Comparison of ENCODE assay signal across 29 mouse cellular contexts in genomic region chr2:72467604-72468003, GRCm38 (mm10). TPM values are rescaled to one million over a fixed set of nuclear protein-coding genes. Genes with fewer than 3 reads are reported as not detected.
DNase-seq lines count a peak whose midpoint lies in the region; ATAC-seq and TF ChIP-seq lines count a peak whose summit lies in the region.
"Had no signal": no experiment of that assay in that cellular context is flagged by ENCODE, and none has a peak within 500 bp of the region (broad histone marks: within the 10 kb centered on the region; RNA-seq: fewer than 3 reads in every experiment).

No protein-coding gene starts in this region.

- 72% methylated on average over 1 of the region's 1 CpGs for WGBS in kidney, embryonic 14.5 days
- WGBS in lung, postnatal 0 days, result 49% methylated on average over 1 of the region's 1 CpGs
- WGBS in intestine, embryonic 16.5 days, result 64% methylated on average over 1 of the region's 1 CpGs

- H3K9me3 ChIP-seq in kidney, embryonic 14.5 days (ENCODE audit: control insufficient read depth, low read length), result no peaks in the 10 kb centered on the region
- H3K9me3 ChIP-seq in lung, postnatal 0 days (ENCODE audit: low read length), result no peaks in the 10 kb centered on the region
- no peaks in the 10 kb centered on the region for H3K9me3 ChIP-seq in intestine, embryonic 16.5 days (ENCODE audit: control insufficient read depth, low read length)
- H3K9me3 ChIP-seq: embryonic facial prominence, embryonic 12.5 days; forebrain, embryonic 10.5 days; forebrain, embryonic 15.5 days; hindbrain, embryonic 10.5 days; hindbrain, embryonic 15.5 days; liver, embryonic 15.5 days; midbrain, embryonic 12.5 days; neural tube, embryonic 12.5 days had no signal

- H3K4me1 ChIP-seq in kidney, embryonic 14.5 days (ENCODE audit: control insufficient read depth, insufficient read depth, low read length), result no peaks in the 10 kb centered on the region
- H3K4me1 ChIP-seq in lung, postnatal 0 days (ENCODE audit: insufficient read depth, low read depth, low read length), result no peaks in the 10 kb centered on the region; the same call in 1 of the 2 replicates
- H3K4me1 ChIP-seq in intestine, embryonic 16.5 days (ENCODE audit: control insufficient read depth, insufficient read depth, low read length), result peaks cover 3% of the 10 kb centered on the region
- H3K4me1 ChIP-seq: embryonic facial prominence, embryonic 12.5 days; forebrain, embryonic 15.5 days; hindbrain, embryonic 10.5 days; hindbrain, embryonic 15.5 days; midbrain, embryonic 12.5 days; neural tube, embryonic 12.5 days had no signal

- TF ChIP-seq CTCF in lung, postnatal 0 days (IDR thresholded peaks at IDR 0.05), result no peak

- H3K4me2 ChIP-seq in kidney, embryonic 14.5 days (replicated peaks; ENCODE audit: low read depth, low read length), result no peak overlapping the region
- no peak overlapping the region for H3K4me2 ChIP-seq in lung, postnatal 0 days (replicated peaks; ENCODE audit: low read depth, low read length)
- H3K4me2 ChIP-seq in intestine, embryonic 16.5 days (ENCODE audit: low read depth, low read length), result no peak overlapping the region
- H3K4me2 ChIP-seq: embryonic facial prominence, embryonic 12.5 days; forebrain, embryonic 15.5 days; heart, embryonic 11.5 days; hindbrain, embryonic 15.5 days; liver, embryonic 15.5 days; midbrain, embryonic 12.5 days; neural tube, embryonic 12.5 days had no signal

- H3K27me3 ChIP-seq in kidney, embryonic 14.5 days (ENCODE audit: control insufficient read depth, insufficient read depth, low read length), result no peaks in the 10 kb centered on the region
- H3K27me3 ChIP-seq in lung, postnatal 0 days (replicated peaks; ENCODE audit: insufficient read depth, low read length), result no peaks in the 10 kb centered on the region
- H3K27me3 ChIP-seq in intestine, embryonic 16.5 days (replicated peaks; ENCODE audit: control insufficient read depth, insufficient read depth, low read length), result no peaks in the 10 kb centered on the region
- H3K27me3 ChIP-seq: embryonic facial prominence, embryonic 12.5 days; forebrain, embryonic 15.5 days; hindbrain, embryonic 15.5 days; megakaryocyte, embryonic 14.5 days; neural tube, embryonic 12.5 days had no signal

- no peak overlapping the region for H3K27ac ChIP-seq in kidney, embryonic 14.5 days (ENCODE audit: low read depth, low read length)
- H3K27ac ChIP-seq in lung, postnatal 0 days (ENCODE audit: low read length), result no peak overlapping the region
- no peak overlapping the region for H3K27ac ChIP-seq in intestine, embryonic 16.5 days (ENCODE audit: low read length)
- H3K27ac ChIP-seq: embryonic facial prominence, embryonic 12.5 days; forebrain, embryonic 10.5 days; forebrain, embryonic 15.5 days; hindbrain, embryonic 10.5 days; hindbrain, embryonic 15.5 days; liver, embryonic 15.5 days; midbrain, embryonic 12.5 days; neural tube, embryonic 12.5 days had no signal

- DNase-seq in heart, postnatal 10 days, result peak; percentile 15
- DNase-seq in heart, postnatal 36 days, result no peak
- peak; percentile 44 for DNase-seq in kidney, postnatal 10 days
- DNase-seq in lung, postnatal 0 days (ENCODE audit: low spot score), result peak; percentile 47
- no peak for DNase-seq in lung, postnatal 14 days
- DNase-seq: adrenal gland, postnatal 10 days; cerebellum, adult 8-10 months; cerebellum, postnatal 36 days; gastrocnemius, postnatal 25 days; layer of hippocampus, postnatal 36 days; lung, postnatal 10 days; right cerebral cortex, adult 18-20 months; spleen, adult 18-20 months; thymus, adult 2 months had no signal

- no peak overlapping the region for H3K4me3 ChIP-seq in kidney, embryonic 14.5 days (ENCODE audit: low read length)
- no peak overlapping the region for H3K4me3 ChIP-seq in lung, postnatal 0 days (ENCODE audit: low read depth, low read length)
- H3K4me3 ChIP-seq in intestine, embryonic 16.5 days (ENCODE audit: low read length), result no peak overlapping the region
- H3K4me3 ChIP-seq: embryonic facial prominence, embryonic 12.5 days; forebrain, embryonic 10.5 days; forebrain, embryonic 15.5 days; hindbrain, embryonic 10.5 days; hindbrain, embryonic 15.5 days; liver, embryonic 15.5 days; megakaryocyte, embryonic 14.5 days; midbrain, embryonic 12.5 days; myocyte; neural tube, embryonic 12.5 days had no signal

- TF ChIP-seq EP300 in lung, postnatal 0 days (IDR thresholded peaks at IDR 0.05), result no peak

- H3K9ac ChIP-seq in kidney, embryonic 14.5 days (ENCODE audit: low read depth, low read length), result no peak overlapping the region
- H3K9ac ChIP-seq in lung, postnatal 0 days (replicated peaks; ENCODE audit: low read depth), result no peak overlapping the region
- no peak overlapping the region for H3K9ac ChIP-seq in intestine, embryonic 16.5 days (ENCODE audit: low read depth, low read length)
- H3K9ac ChIP-seq: embryonic facial prominence, embryonic 12.5 days; forebrain, embryonic 15.5 days; hindbrain, embryonic 15.5 days; liver, embryonic 15.5 days; midbrain, embryonic 12.5 days; neural tube, embryonic 12.5 days had no signal

- ATAC-seq in kidney, embryonic 14.5 days (ENCODE audit: low FRiP score, low TSS enrichment), result no peak
- ATAC-seq in lung, postnatal 0 days, result no peak
- peak; percentile 26; the same call in 1 of the 2 replicates for ATAC-seq in intestine, embryonic 16.5 days
- ATAC-seq: forebrain, embryonic 15.5 days; inflammation-experienced regulatory T-cells, adult 6 months; Patski had no signal

- H3K36me3 ChIP-seq in kidney, embryonic 14.5 days (ENCODE audit: control insufficient read depth, insufficient read depth, low read length), result no peaks in the 10 kb centered on the region
- H3K36me3 ChIP-seq in lung, postnatal 0 days (ENCODE audit: insufficient read depth, low read length), result no peaks in the 10 kb centered on the region
- no peaks in the 10 kb centered on the region for H3K36me3 ChIP-seq in intestine, embryonic 16.5 days (ENCODE audit: control insufficient read depth, insufficient read depth, low read length)
- H3K36me3 ChIP-seq: embryonic facial prominence, embryonic 12.5 days; forebrain, embryonic 10.5 days; forebrain, embryonic 15.5 days; hindbrain, embryonic 10.5 days; hindbrain, embryonic 15.5 days; liver, embryonic 15.5 days; midbrain, embryonic 12.5 days; neural tube, embryonic 12.5 days had no signal

- intact Hi-C loops in heart, postnatal 10 days (cut with DNase I), result no loop called here
- intact Hi-C loops in heart, postnatal 36 days (cut with DNase I), result no loop called here

RNA-seq across cellular contexts. Expression of gene Cdca7, which starts 8.4 kb away (rescaled TPM):
- total RNA-seq in heart, postnatal 10 days (2021), result 10 to 100 TPM in 1 of 2 experiments, 1 to 10 TPM in 1; 6.7 to 10.6 TPM
- 1 to 10 TPM; 1.9 to 2.0 TPM for total RNA-seq in heart, postnatal 36 days (2021)
- polyA plus RNA-seq in kidney, embryonic 14.5 days (2014; fragmentation: Nextera tagmentation; extraction: Ambion mirVana), result 146 and 192 TPM in 2 replicates
- 11.8 and 12.5 TPM in 2 replicates for polyA plus RNA-seq in lung, postnatal 0 days (2015; fragmentation: Nextera tagmentation; extraction: Ambion mirVana)
- 94.9 and 111 TPM in 2 replicates for polyA plus RNA-seq in intestine, embryonic 16.5 days (2015; fragmentation: Nextera tagmentation; extraction: Ambion mirVana)

Comparison
In these comparisons a context has a peak if more than half of its experiments do, and no peak if none do; other contexts are left out.
1. DNase-seq: peak in heart, postnatal 10 days (2 of 2), kidney, postnatal 10 days (single experiment) and lung, postnatal 0 days (single experiment); none in heart, postnatal 36 days (0 of 2) and lung, postnatal 14 days (single experiment).